Mouse (Mus musculus) gonadal fat pad, adult 2 months (tissue): ENCODE results near the gene Sbp. TPM values are rescaled to one million over a fixed set of nuclear protein-coding genes. Genes with fewer than 3 reads are reported as not detected.

Source experiments
- DNase-seq: peaks from one replicate; pipeline ENCODE4 v3.0.0-alpha.2; 2012; ENCODE audit warnings: low read depth
- polyA plus RNA-seq: library from polyadenylated mRNA; depleted of rRNA; stranded (reverse); fragments of >200 nt; gene quantifications from 2 replicates; pipeline ENCODE4 v1.2.3, GENCODE M21; 2012; rRNA removed

The Sbp gene
- polyA plus RNA-seq, 1 experiment: not detected

GRCm38 (mm10) chr17:23992789-23993553, 51.5 kb downstream of the Sbp start:
- no peak for DNase-seq

DNA sequence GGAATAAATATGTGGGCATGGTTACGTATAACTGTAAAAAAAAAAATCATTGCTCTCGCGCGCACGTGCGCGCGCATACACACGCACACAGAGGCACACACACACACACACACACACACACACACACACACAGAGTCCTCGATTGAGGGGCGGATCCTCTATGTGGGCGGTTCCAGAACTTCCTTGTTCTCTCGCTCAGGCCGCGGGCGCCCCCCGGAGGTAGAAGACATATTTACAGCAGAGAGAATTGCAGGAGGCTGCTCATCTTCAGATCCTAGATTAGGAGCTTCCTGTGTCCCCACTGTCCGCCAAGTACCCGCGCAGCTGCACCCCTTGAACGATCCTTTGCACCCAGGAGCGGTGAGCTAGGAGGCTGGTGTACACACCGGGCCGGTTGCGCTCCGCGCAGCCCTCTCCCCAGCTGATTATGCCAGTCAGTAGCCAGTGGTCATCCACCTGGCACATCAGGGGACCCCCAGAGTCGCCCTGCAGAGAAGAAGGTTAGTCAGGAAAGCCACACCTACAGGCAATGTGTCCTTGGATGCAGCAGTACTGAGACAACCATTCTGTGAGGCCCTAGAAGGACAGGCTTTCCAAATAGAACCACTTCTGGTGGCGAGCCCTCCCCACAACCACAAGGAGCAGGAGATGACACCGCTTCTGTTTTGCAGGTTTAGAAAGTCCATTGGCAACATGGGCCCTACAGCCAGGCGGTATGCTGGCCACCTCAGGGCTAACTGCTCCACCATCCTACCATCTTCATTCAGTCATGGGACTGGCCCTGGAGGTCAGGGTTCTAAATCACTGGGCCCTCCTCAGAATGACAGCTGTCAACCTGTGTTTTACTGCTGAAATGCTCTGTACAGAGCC, 52.3 kb downstream of the Sbp start:
- no peak for DNase-seq

- DNase-seq: no peak
Observed at GRCm38 (mm10) chr17:23994667-23995066, 53.2 kb downstream of the Sbp start.

Other genes with a start within 250 kb of the Sbp start
- 0.16 and 0.28 TPM in 2 replicates for gene 1520401A03Rik, start 218.9 kb upstream of the Sbp start, polyA plus RNA-seq
- 14.9 and 15.7 TPM in 2 replicates for gene Pkmyt1, start 215.3 kb upstream of the Sbp start, polyA plus RNA-seq
- 27.7 and 28.9 TPM in 2 replicates for gene Paqr4, start 200.8 kb upstream of the Sbp start, polyA plus RNA-seq
- gene Kremen2, start 195.8 kb upstream of the Sbp start, polyA plus RNA-seq: 0.43 and 0.57 TPM in 2 replicates
- gene Flywch1, start 170.1 kb upstream of the Sbp start, polyA plus RNA-seq: 52.1 and 54.6 TPM in 2 replicates
- 14.1 and 15.4 TPM in 2 replicates for gene Flywch2, start 155.6 kb upstream of the Sbp start, polyA plus RNA-seq
- gene Srrm2, start 151.1 kb upstream of the Sbp start, polyA plus RNA-seq: 381 and 457 TPM in 2 replicates
- 689 and 774 TPM in 2 replicates for gene Elob, start 112.5 kb upstream of the Sbp start, polyA plus RNA-seq
- gene Prss33, start 105.6 kb upstream of the Sbp start, polyA plus RNA-seq: 3.5 and 5.6 TPM in 2 replicates
- gene Prss32, start 97.8 kb upstream of the Sbp start, polyA plus RNA-seq: 0.19 TPM in 1 of 2 replicates, not detected in the other
- 0.77 and 1.0 TPM in 2 replicates for gene Prss41, start 97.5 kb upstream of the Sbp start, polyA plus RNA-seq
- gene Prss21, start 73.6 kb upstream of the Sbp start, polyA plus RNA-seq: 0.18 and 0.76 TPM in 2 replicates
- not detected in 2 replicates for gene Dcpp1, start 60.8 kb upstream of the Sbp start, polyA plus RNA-seq
- gene Dcpp2, start 60.8 kb upstream of the Sbp start, polyA plus RNA-seq: not detected in 2 replicates
- not detected in 2 replicates for gene Dcpp3, start 24.2 kb upstream of the Sbp start, polyA plus RNA-seq
- not detected in 2 replicates for gene Sbpl, start 13.6 kb downstream of the Sbp start, polyA plus RNA-seq
- 0.46 and 0.53 TPM in 2 replicates for gene Prss30, start 38.9 kb downstream of the Sbp start, polyA plus RNA-seq
- gene Prss22, start 56.4 kb downstream of the Sbp start, polyA plus RNA-seq: 0.15 and 0.18 TPM in 2 replicates
- gene Prss27, start 96.5 kb downstream of the Sbp start, polyA plus RNA-seq: 1.6 and 2.8 TPM in 2 replicates
- gene Kctd5, start 131.8 kb downstream of the Sbp start, polyA plus RNA-seq: 23.0 and 27.2 TPM in 2 replicates
- 23.8 and 25.8 TPM in 2 replicates for gene Pdpk1, start 209.3 kb downstream of the Sbp start, polyA plus RNA-seq
- gene Amdhd2, start 222.1 kb downstream of the Sbp start, polyA plus RNA-seq: 37.6 and 41.4 TPM in 2 replicates
- gene Atp6v0c, start 228.0 kb downstream of the Sbp start, polyA plus RNA-seq: 870 and 1,024 TPM in 2 replicates